Mouse (Mus musculus) brain, adult 10 weeks (tissue): ENCODE measurements around the gene Ptgfr. TPM values are rescaled to one million over a fixed set of nuclear protein-coding genes. Genes with fewer than 3 reads are reported as not detected.

Source experiments
- polyA plus RNA-seq: library from polyadenylated mRNA; stranded (reverse); fragments of 350-450 nt; fragmentation: Illumina TruSeq; extraction: RNeasy Lipid Tissue Mini Kit (QIAGEN cat#74804); gene quantifications from one replicate; pipeline ENCODE4 v1.2.3, GENCODE M21; 2015; ENCODE audit warnings: low read depth, low replicate concordance

Gene Ptgfr
- 2.6 TPM for polyA plus RNA-seq

DNA sequence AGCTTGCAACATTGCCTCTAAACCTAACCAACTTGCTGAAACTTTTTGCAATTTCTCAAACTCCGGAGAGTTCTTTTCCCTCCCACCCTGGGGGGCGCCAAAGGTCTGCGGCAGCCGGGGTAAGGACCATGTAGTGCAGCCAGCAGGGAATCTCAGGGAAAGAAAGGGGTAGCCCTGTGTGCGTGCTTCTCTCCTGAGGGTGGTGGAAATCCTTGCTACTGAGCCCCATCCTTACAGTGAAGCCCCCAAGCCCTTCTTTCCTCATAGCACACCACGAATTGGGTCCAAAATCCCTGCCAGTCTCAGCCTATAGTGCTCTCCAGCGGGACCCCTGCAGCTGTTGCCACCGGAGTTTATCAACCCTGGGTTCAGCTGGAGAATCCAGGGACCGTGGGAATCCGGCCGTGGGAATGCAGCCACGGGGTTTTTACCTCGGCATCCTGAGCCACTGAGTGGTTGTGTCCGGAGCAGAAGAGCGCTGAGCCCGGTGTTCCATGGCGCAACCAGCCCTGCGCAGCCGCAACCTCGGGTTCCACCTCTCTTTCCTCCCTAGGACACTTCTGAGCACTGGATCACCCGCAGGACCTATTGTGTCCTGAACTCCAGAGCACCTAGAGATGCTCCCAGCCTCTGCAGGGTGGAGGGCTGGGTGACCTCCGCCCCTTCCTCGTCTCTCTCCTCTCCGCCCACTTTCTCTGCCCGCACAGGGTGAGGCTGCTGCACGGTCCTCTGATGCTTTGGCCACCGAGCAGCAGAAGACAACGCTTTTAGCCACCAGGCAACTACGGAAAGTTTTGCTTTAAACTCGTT, at the start of gene Ptgfr:
TSS of gene Ptgfr (minus strand) at position 760 of the 810 bp plus-strand sequence.

DNA sequence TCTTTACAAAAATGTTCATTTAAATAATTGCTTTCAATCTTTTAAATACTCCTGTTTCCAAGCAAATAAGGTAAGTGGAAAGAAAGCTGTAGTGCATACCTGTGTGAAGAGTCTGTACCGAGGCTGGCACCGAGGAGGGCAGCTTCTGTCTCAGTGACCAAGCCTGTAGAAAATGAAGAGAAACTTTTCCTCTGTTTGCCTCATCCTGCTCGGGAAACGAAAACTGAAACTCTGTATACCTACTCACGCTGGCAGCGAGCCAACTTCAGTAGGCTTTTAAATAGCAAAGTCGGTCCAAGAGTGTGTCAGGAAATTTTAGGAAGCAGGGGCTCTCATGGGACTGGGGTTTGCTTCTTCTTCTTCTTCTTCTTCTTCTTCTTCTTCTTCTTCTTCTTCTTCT, 87.7 kb downstream of the Ptgfr start, which contains the start of gene Ifi44:
TSS of gene Ifi44 (minus strand) at position 224 of the 400 bp plus-strand sequence.

Other genes starting within 250 kb of the Ptgfr start
- 1.2 TPM for gene Ifi44, start 87.7 kb downstream of the Ptgfr start, polyA plus RNA-seq
- not detected for gene Ifi44l, start 74.7 kb downstream of the Ptgfr start, polyA plus RNA-seq